Mouse (Mus musculus): Measurements from ENCODE around the gene Stat2. TPM values are rescaled to one million over a fixed set of nuclear protein-coding genes. Genes with fewer than 3 reads are reported as not detected.
"Not testable (repeated sequence)": the region's sequence is repeated elsewhere in the genome, so short reads cannot be mapped to it uniquely, and the experiment has no call there.

The Stat2 gene
- total RNA-seq, 1 experiment from 2014 or later: 17.5 TPM

- no peak for ATAC-seq (replicated peaks; ENCODE audit: insufficient number of reproducible peaks, low FRiP score, low TSS enrichment, poor library complexity, severe bottlenecking)
Observed at GRCm38 (mm10) chr10:128326825-128327224, 56.5 kb downstream of the Stat2 start.

GRCm38 (mm10) chr10:128327610-128328009 lies 57.3 kb downstream of the Stat2 start:
- ATAC-seq (replicated peaks; ENCODE audit: insufficient number of reproducible peaks, low FRiP score, low TSS enrichment, poor library complexity, severe bottlenecking): no peak

DNA sequence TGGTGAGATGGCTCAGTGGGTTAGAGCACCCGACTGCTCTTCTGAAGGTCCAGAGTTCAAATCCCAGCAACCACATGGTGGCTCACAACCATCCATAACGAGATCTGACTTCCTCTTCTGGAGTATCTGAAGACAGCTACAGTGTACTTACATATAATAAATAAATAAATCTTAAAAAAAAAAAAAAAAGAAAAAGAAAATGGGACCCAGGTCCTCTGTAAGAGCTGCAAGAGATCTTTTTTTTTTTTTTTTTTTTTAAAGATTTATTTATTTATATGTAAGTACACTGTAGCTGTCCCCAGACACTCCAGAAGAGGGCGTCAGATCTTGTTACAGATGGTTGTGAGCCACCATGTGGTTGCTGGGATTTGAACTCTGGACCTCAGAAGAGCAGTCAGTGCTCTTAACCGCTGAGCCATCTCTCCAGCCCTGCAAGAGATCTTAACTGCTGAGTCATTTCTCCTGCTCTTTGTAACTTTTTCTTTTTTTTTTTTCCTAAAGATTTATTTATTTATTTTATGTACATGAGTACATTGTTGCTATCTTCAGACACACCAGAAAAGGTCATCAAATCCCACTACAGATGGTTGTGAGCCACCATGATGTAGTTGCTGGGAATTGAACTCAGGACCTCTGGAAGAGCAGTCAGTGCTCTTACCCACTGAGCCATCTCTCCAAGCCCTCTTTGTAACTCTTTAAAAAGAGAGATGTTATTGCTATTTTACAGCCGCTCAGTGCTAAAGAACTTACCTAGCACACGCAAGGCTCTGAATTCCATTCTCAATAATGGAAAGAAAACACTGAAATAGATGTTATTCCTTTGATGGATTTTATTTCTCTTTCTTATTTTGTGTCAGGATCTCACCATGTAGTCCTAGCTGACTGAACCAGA lies 62.2 kb downstream of the Stat2 start:
- not testable (repeated sequence) for ATAC-seq (replicated peaks; ENCODE audit: insufficient number of reproducible peaks, low FRiP score, low TSS enrichment, poor library complexity, severe bottlenecking)

DNA sequence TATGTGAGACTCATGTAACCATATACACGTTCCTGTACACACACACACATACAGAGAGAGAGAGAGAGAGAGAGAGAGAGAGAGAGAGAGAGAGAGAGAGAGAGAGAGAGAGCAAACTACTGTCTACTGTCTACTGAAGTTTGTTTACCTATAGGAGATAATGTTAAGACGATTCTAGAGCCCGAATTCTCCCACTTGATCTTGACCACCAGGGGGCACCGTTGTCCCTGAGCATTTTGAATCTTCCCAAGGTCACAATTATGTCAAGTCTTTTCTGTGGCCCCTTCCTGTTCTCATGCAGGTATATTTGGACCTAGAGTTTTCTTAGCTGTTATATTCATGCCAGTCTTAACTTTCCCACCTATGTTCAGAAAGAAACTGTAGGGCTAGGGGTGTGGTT lies 65.2 kb downstream of the Stat2 start:
- ATAC-seq (replicated peaks; ENCODE audit: insufficient number of reproducible peaks, low FRiP score, low TSS enrichment, poor library complexity, severe bottlenecking): peak; percentile 51; the same call in 1 of the 2 replicates

GRCm38 (mm10) chr10:128336195-128336594 lies 65.8 kb downstream of the Stat2 start:
- no peak for ATAC-seq (replicated peaks; ENCODE audit: insufficient number of reproducible peaks, low FRiP score, low TSS enrichment, poor library complexity, severe bottlenecking)

DNA sequence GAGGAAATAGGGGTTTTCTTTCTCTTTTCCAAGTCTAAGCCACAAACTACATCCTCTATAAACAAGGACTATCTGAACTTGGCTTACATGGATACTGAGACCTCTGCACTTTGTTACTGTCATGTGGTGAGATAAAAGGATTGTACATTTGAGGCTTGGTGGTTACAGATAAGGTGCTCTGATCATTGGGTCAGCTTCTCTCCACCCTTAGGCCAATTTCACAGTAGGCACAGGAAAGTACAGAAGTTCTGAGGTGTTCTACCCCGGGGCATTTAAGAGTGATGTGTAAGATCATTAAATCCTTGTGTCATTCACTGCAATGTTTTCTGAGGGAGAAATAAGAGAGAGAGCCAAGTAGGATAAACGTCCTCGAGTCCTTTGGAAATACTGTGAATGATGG lies 66.2 kb downstream of the Stat2 start:
- ATAC-seq (replicated peaks; ENCODE audit: insufficient number of reproducible peaks, low FRiP score, low TSS enrichment, poor library complexity, severe bottlenecking): no peak

DNA sequence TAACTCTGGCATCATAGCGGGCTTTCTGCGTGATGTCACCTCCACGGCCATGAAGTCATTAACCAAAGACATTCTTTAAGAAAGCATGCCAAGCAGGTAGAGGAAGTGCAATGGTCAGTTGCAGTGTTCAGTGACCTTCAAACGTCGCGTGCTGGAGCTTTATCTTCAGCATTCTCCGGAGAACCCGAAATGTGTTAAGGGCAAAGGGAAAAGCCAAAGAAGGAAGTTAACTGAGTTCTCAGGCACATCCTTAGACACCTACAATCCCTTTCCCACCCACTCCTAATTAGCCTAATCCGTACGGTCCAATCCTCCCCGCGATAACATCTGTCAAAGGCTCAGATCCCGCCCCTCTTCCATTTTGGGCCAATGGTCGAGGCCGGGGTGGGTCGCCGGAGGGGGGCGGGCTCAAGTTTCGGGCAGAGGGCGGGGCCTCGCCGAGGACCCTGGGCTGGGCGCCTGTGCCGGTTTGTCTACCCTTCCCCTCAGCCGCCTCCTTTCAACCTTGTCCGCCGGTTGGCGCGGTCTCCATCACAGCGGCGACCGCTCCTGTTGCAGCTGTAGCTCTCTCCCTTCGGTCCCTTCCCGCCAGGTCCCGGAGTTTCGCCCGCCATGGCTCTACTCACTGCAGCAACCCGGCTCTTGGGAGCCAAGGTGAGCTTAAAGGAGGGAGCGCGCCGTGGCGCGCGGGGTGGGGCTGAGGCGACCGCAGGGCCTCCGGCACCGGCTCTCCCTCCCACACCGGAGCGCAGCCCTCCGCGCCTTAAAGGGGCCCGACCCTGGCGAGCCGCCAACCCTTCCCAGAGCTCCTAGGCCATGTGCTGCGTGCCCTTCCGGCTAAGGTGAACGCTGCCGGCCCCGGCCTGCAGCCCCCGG lies 67.2 kb downstream of the Stat2 start, which contains the start of gene Cs:
Gene Cs (plus strand): TSS at position 429 of the 876 bp plus-strand sequence.
- peak; percentile 97 for ATAC-seq (replicated peaks; ENCODE audit: insufficient number of reproducible peaks, low FRiP score, low TSS enrichment, poor library complexity, severe bottlenecking)

DNA sequence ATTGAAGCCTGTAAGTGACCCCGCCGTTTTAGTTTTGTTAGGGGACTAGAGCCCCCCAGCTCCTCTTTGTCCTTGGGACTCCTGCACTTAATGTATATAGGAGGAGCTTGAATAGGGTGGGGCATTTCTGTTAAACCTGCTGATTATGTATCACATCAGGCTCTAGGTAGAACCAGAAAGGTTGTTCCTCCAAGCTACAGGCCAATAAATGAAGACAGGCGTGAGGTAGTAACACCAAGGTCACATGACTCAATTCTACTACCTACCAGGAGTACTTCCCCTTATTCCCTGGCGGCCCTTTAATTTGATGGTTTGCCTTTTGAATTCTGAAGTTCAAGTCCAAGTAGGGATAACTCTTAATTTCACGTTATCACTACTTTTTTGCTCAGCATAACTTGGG lies 68.1 kb downstream of the Stat2 start:
- ATAC-seq (replicated peaks; ENCODE audit: insufficient number of reproducible peaks, low FRiP score, low TSS enrichment, poor library complexity, severe bottlenecking): peak; percentile 42; the same call in 1 of the 2 replicates

GRCm38 (mm10) chr10:128338948-128339347 lies 68.6 kb downstream of the Stat2 start:
- no peak for ATAC-seq (replicated peaks; ENCODE audit: insufficient number of reproducible peaks, low FRiP score, low TSS enrichment, poor library complexity, severe bottlenecking)

GRCm38 (mm10) chr10:128340257-128340656 lies 69.9 kb downstream of the Stat2 start:
- no peak for ATAC-seq (replicated peaks; ENCODE audit: insufficient number of reproducible peaks, low FRiP score, low TSS enrichment, poor library complexity, severe bottlenecking)

Other genes starting within 250 kb of the Stat2 start
- gene Naca, start 235.0 kb upstream of the Stat2 start, total RNA-seq (2017): 950 to 1,122 TPM (median 1,063 TPM) in 3 replicates
- gene Ptges3, start 211.6 kb upstream of the Stat2 start, total RNA-seq (2017): 122 to 160 TPM (median 144 TPM) in 3 replicates
- 601 to 762 TPM (median 711 TPM) in 3 replicates for gene Atp5b, start 187.3 kb upstream of the Stat2 start, total RNA-seq (2017)
- gene Baz2a, start 179.0 kb upstream of the Stat2 start, total RNA-seq (2017): 36.8 to 80.0 TPM (median 45.1 TPM) in 3 replicates
- 2.2 to 23.9 TPM (median 6.5 TPM) in 3 replicates for gene Rbms2, start 90.3 kb upstream of the Stat2 start, total RNA-seq (2017)
- gene Gls2, start 76.1 kb upstream of the Stat2 start, total RNA-seq (2017): not detected in 3 replicates
- gene Spryd4, start 58.8 kb upstream of the Stat2 start, total RNA-seq (2017): 5.1 to 9.0 TPM (median 7.3 TPM) in 3 replicates
- gene Mip, start 44.7 kb upstream of the Stat2 start, total RNA-seq (2017): not detected in 3 replicates
- 6.0 to 13.5 TPM (median 9.7 TPM) in 3 replicates for gene Timeless, start 38.5 kb upstream of the Stat2 start, total RNA-seq (2017)
- gene Apon, start 16.5 kb upstream of the Stat2 start, total RNA-seq (2017): not detected in 3 replicates
- 0.39 TPM in 1 of 3 replicates, not detected in the others for gene Apof, start 1.9 kb upstream of the Stat2 start, total RNA-seq (2017)
- not detected in 3 replicates for gene Il23a, start 28.2 kb downstream of the Stat2 start, total RNA-seq (2017)
- gene Pan2, start 32.8 kb downstream of the Stat2 start, total RNA-seq (2017): 12.1 to 21.8 TPM (median 14.6 TPM) in 3 replicates
- 31.0 to 45.3 TPM (median 42.6 TPM) in 3 replicates for gene Cnpy2, start 51.9 kb downstream of the Stat2 start, total RNA-seq (2017)
- 72.5 to 84.0 TPM (median 77.3 TPM) in 3 replicates for gene Cs, start 67.2 kb downstream of the Stat2 start, total RNA-seq (2017)
- gene Coq10a, start 98.4 kb downstream of the Stat2 start, total RNA-seq (2017): 18.2 to 21.9 TPM (median 19.4 TPM) in 3 replicates
- gene Ankrd52, start 106.6 kb downstream of the Stat2 start, total RNA-seq (2017): 6.5 to 18.2 TPM (median 8.3 TPM) in 3 replicates
- not detected in 3 replicates for gene Slc39a5, start 130.7 kb downstream of the Stat2 start, total RNA-seq (2017)
- gene Nabp2, start 140.9 kb downstream of the Stat2 start, total RNA-seq (2017): 34.6 to 49.4 TPM (median 44.2 TPM) in 3 replicates
- 16.2 to 36.8 TPM (median 28.3 TPM) in 3 replicates for gene Rnf41, start 141.1 kb downstream of the Stat2 start, total RNA-seq (2017)
- 53.3 to 103 TPM (median 61.2 TPM) in 3 replicates for gene Smarcc2, start 188.7 kb downstream of the Stat2 start, total RNA-seq (2017)
- gene Myl6, start 223.6 kb downstream of the Stat2 start, total RNA-seq (2017): 2,131 to 2,768 TPM (median 2,315 TPM) in 3 replicates
- not detected in 3 replicates for gene Myl6b, start 228.1 kb downstream of the Stat2 start, total RNA-seq (2017)

Measured in monocyte, adult 5-6 weeks (primary cell).